14 mouse cellular contexts compared by ENCODE assay signal in the genomic region with DNA sequence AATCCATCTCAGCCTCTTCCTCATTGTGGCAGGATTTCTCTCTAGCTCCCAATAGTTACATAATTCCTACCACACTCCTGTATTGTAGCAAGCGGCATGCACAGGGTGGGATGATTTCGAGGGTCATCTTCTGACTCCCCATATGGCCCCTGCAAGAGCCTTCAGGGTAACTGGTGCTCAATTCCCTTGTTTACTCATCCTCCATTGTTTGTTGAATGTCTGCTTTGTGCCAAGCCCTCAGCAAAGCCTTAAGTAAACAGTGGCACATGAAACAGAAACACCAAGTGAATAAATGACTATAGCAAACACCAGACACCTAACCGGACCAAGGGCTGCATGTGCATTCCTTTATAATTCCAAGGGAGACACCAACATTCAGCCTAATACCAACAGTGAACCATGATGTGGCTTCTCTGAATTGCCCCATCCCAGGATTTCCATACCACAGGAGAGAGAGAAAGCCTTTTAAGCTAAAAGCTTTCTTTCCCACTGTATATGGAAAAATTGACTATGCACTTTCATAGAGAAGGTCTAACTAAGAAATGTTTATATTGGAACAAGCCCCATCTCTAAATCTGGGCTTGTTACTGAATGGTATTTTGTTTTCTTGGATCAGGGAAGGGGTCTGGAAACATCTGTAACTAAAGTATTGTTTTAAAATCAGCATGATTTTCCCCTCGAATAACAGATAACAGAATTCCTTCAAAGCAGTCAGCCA. TPM values are rescaled to one million over a fixed set of nuclear protein-coding genes. Genes with fewer than 3 reads are reported as not detected.
DNase-seq lines count a peak whose midpoint lies in the region; ATAC-seq and TF ChIP-seq lines count a peak whose summit lies in the region.
"Had no signal": no experiment of that assay in that cellular context is flagged by ENCODE, and none has a peak within 500 bp of the region (broad histone marks: within the 10 kb centered on the region; RNA-seq: fewer than 3 reads in every experiment).

No protein-coding gene starts in this region.

- peaks cover 41% of the 10 kb centered on the region for H3K4me1 ChIP-seq in kidney, embryonic 15.5 days
- no peaks in the 10 kb centered on the region for H3K4me1 ChIP-seq in kidney, adult 2 months (ENCODE audit: control insufficient read depth, insufficient read depth, low read length)
- no peaks in the 10 kb centered on the region for H3K4me1 ChIP-seq in testis, adult 2 months (ENCODE audit: control insufficient read depth, insufficient read depth, low read length)
- H3K4me1 ChIP-seq: midbrain, embryonic 12.5 days had no signal

- H3K27me3 ChIP-seq in kidney, embryonic 15.5 days, result no peaks in the 10 kb centered on the region
- H3K27me3 ChIP-seq in kidney, adult 2 months (replicated peaks; ENCODE audit: control insufficient read depth, insufficient read depth, low read length), result no peaks in the 10 kb centered on the region
- H3K27me3 ChIP-seq in testis, adult 2 months (ENCODE audit: control insufficient read depth, insufficient read depth, low read length), result no peaks in the 10 kb centered on the region
- H3K27me3 ChIP-seq: limb, embryonic 13.5 days; midbrain, embryonic 12.5 days had no signal

- no peaks in the 10 kb centered on the region for H3K36me3 ChIP-seq in kidney, embryonic 15.5 days
- no peaks in the 10 kb centered on the region for H3K36me3 ChIP-seq in kidney, adult 2 months (ENCODE audit: control insufficient read depth, insufficient read depth, low read length)
- no peaks in the 10 kb centered on the region for H3K36me3 ChIP-seq in testis, adult 2 months (ENCODE audit: control insufficient read depth, insufficient read depth, low read length)
- H3K36me3 ChIP-seq: limb, embryonic 13.5 days; midbrain, embryonic 12.5 days had no signal

- ATAC-seq in kidney, embryonic 15.5 days (replicated peaks; ENCODE audit: low FRiP score), result no peak
- ATAC-seq: forebrain, embryonic 14.5 days had no signal

- no peak overlapping the region for H3K9ac ChIP-seq in kidney, embryonic 15.5 days
- H3K9ac ChIP-seq: limb, embryonic 13.5 days; midbrain, embryonic 12.5 days had no signal

- no peak for DNase-seq in gastrocnemius, adult 2 months
- no peak for DNase-seq in gastrocnemius, postnatal 4 days (ENCODE audit: low spot score in 2 of 2)
- no peak for DNase-seq in kidney, adult 2 months
- no peak for DNase-seq in testis, postnatal 10 days (ENCODE audit: low spot score)
- no peak for DNase-seq in left cerebral cortex, adult 8-10 months (ENCODE audit: low spot score in 2 of 2)
- no peak for DNase-seq in cerebellum, postnatal 10 days
- DNase-seq: gastrocnemius, postnatal 36 days; thymus, postnatal 14 days had no signal

- H3K27ac ChIP-seq in gastrocnemius, adult 2 months, result peak overlapping the region; percentile 78
- H3K27ac ChIP-seq in kidney, embryonic 15.5 days, result peak overlapping the region; percentile 76
- no peak overlapping the region; the same call in 1 of the 2 replicates for H3K27ac ChIP-seq in kidney, adult 2 months (ENCODE audit: insufficient read depth, low read depth, low read length)
- peak overlapping the region; percentile 21; the same call in 1 of the 2 replicates for H3K27ac ChIP-seq in testis, adult 2 months (ENCODE audit: control insufficient read depth, insufficient read depth, low read depth, low read length)
- H3K27ac ChIP-seq: limb, embryonic 13.5 days; midbrain, embryonic 12.5 days had no signal

- intact Hi-C loops in gastrocnemius, adult 2 months (cut with DNase I), result no loop called here

- peak overlapping the region; percentile 4; the same call in 1 of the 2 replicates for H3K4me2 ChIP-seq in kidney, embryonic 15.5 days
- H3K4me2 ChIP-seq: limb, embryonic 13.5 days; midbrain, embryonic 12.5 days had no signal

- TF ChIP-seq POLR2A in kidney, adult 2 months (IDR thresholded peaks at IDR 0.05; ENCODE audit: low read depth, low read length), result no peak
- TF ChIP-seq POLR2A in testis, adult 2 months (IDR thresholded peaks at IDR 0.05; ENCODE audit: control insufficient read depth, low read depth, low read length), result no peak

- no peak overlapping the region for H3K4me3 ChIP-seq in gastrocnemius, adult 2 months
- H3K4me3 ChIP-seq in kidney, embryonic 15.5 days (replicated peaks), result no peak overlapping the region
- no peak overlapping the region for H3K4me3 ChIP-seq in kidney, adult 2 months (ENCODE audit: insufficient read depth, low read depth, low read length)
- no peak overlapping the region for H3K4me3 ChIP-seq in testis, adult 2 months (ENCODE audit: control insufficient read depth, low read depth, low read length)
- H3K4me3 ChIP-seq: limb, embryonic 13.5 days; midbrain, embryonic 12.5 days had no signal

- no peak for TF ChIP-seq CTCF in gastrocnemius, adult 2 months (IDR thresholded peaks at IDR 0.05)
- no peak for TF ChIP-seq CTCF in kidney, adult 2 months (conservative IDR thresholded peaks at IDR 0.05; ENCODE audit: insufficient read depth, insufficient read length, low read depth, low read length)
- TF ChIP-seq CTCF in testis, adult 2 months (IDR thresholded peaks at IDR 0.05; ENCODE audit: control insufficient read depth, insufficient read depth, insufficient replicate concordance, low read depth, low read length), result no peak

- 51% methylated on average over 4 of the region's 4 CpGs for WGBS in kidney, embryonic 15.5 days
- 50% methylated on average over 4 of the region's 4 CpGs for WGBS in kidney, adult 2 months

- H3K9me3 ChIP-seq in kidney, embryonic 15.5 days (replicated peaks), result no peaks in the 10 kb centered on the region
- H3K9me3 ChIP-seq: limb, embryonic 13.5 days; midbrain, embryonic 12.5 days had no signal

RNA-seq across cellular contexts. Expression of a gene that starts 19.2 kb away (rescaled TPM):
- total RNA-seq in gastrocnemius, adult 2 months (2021), result 10 to 100 TPM; 13.3 to 22.3 TPM
- 100 to 1,000 TPM; 173 to 197 TPM for total RNA-seq in gastrocnemius, postnatal 4 days (2021)
- polyA plus RNA-seq in kidney, embryonic 15.5 days (2015; fragmentation: Nextera tagmentation; extraction: Ambion mirVana), result 67.0 and 73.9 TPM in 2 replicates
- 8.1 and 9.0 TPM in 2 replicates for polyA plus RNA-seq in kidney, adult 2 months (2012; rRNA removed)
- polyA plus RNA-seq in testis, adult 2 months (2012; rRNA removed), result 2.2 and 2.3 TPM in 2 replicates
- 10 to 100 TPM in 2 of 4 experiments, 1 to 10 TPM in 2; 9.5 to 16.4 (median 11.6) TPM for total RNA-seq in left cerebral cortex, adult 8-10 months (2022)
- total RNA-seq: MEL had no signal

Comparison
In these comparisons a context has a peak if more than half of its experiments do, and no peak if none do; other contexts are left out.
1. RNA of a gene that starts 19.2 kb away (total RNA-seq): 173 to 197 TPM in gastrocnemius, postnatal 4 days; 13.3 to 22.3 TPM in gastrocnemius, adult 2 months and 9.5 to 16.4 TPM in left cerebral cortex, adult 8-10 months; every median in the first group is over 4 times any median in the second.